37 mouse cellular contexts compared by ENCODE assay signal in genomic region chr3:107927841-107928240, GRCm38 (mm10). TPM values are rescaled to one million over a fixed set of nuclear protein-coding genes. Genes with fewer than 3 reads are reported as not detected.
A peak's percentile ranks its signal among the peaks of the same experiment; 100 is the strongest.
DNase-seq lines count a peak whose midpoint lies in the region; ATAC-seq lines count a peak whose summit lies in the region.
"Had no signal": no experiment of that assay in that cellular context is flagged by ENCODE, and none has a peak within 500 bp of the region (broad histone marks: within the 10 kb centered on the region; RNA-seq: fewer than 3 reads in every experiment).

No protein-coding gene starts in this region.

- no peak for ATAC-seq in forebrain, embryonic 14.5 days
- ATAC-seq: forebrain, postnatal 0 days; inflammation-experienced regulatory T-cells, adult 6 months had no signal

- no peak overlapping the region for H3K9ac ChIP-seq in forebrain, embryonic 14.5 days (ENCODE audit: low read length)
- H3K9ac ChIP-seq: embryonic facial prominence, embryonic 13.5 days; forebrain, postnatal 0 days; hindbrain, embryonic 14.5 days; limb, embryonic 12.5 days; liver, embryonic 15.5 days; lung, embryonic 14.5 days; neural tube, embryonic 12.5 days had no signal

- H3K27me3 ChIP-seq in forebrain, embryonic 14.5 days (replicated peaks; ENCODE audit: control insufficient read depth, insufficient read depth, low read length), result no peaks in the 10 kb centered on the region
- H3K27me3 ChIP-seq: embryonic facial prominence, embryonic 13.5 days; limb, embryonic 12.5 days; liver, embryonic 15.5 days; neural tube, embryonic 12.5 days had no signal

- H3K4me1 ChIP-seq in forebrain, embryonic 14.5 days (ENCODE audit: control insufficient read depth, insufficient read depth, low read length), result 0 out of 2 replicates have a peak, but pooled peaks cover 3% of the 10 kb centered on the region

- H3K27ac ChIP-seq in forebrain, embryonic 14.5 days (ENCODE audit: low read depth, low read length), result no peak overlapping the region
- H3K27ac ChIP-seq: embryonic facial prominence, embryonic 13.5 days; forebrain, embryonic 10.5 days; hindbrain, embryonic 14.5 days; left cerebral cortex, adult 2 months; limb, embryonic 12.5 days; liver, embryonic 15.5 days; neural tube, embryonic 12.5 days had no signal

- intact Hi-C loops in gastrocnemius, postnatal 14 days (cut with DNase I; ENCODE audit: low total_unique reads), result no loop called here
- intact Hi-C loops in heart, postnatal 10 days (cut with DNase I), result no loop called here

- H3K4me3 ChIP-seq in forebrain, embryonic 14.5 days (ENCODE audit: low read depth, low read length), result no peak overlapping the region
- H3K4me3 ChIP-seq: embryonic facial prominence, embryonic 13.5 days; forebrain, embryonic 10.5 days; left cerebral cortex, adult 2 months; limb, embryonic 12.5 days; liver, embryonic 15.5 days; neural tube, embryonic 12.5 days had no signal

- no peaks in the 10 kb centered on the region for H3K36me3 ChIP-seq in forebrain, embryonic 14.5 days (ENCODE audit: control insufficient read depth, insufficient read depth, low read length)
- H3K36me3 ChIP-seq: embryonic facial prominence, embryonic 13.5 days; forebrain, embryonic 10.5 days; G1E; limb, embryonic 12.5 days; liver, embryonic 15.5 days; neural tube, embryonic 12.5 days had no signal

- 76% methylated on average over 3 of the region's 3 CpGs for WGBS in forebrain, embryonic 14.5 days

- no peak overlapping the region for H3K4me2 ChIP-seq in forebrain, embryonic 14.5 days (ENCODE audit: low read length)
- H3K4me2 ChIP-seq: embryonic facial prominence, embryonic 13.5 days; heart, embryonic 11.5 days; hindbrain, embryonic 14.5 days; limb, embryonic 12.5 days; liver, embryonic 15.5 days; lung, embryonic 14.5 days; neural tube, embryonic 12.5 days had no signal

- no peaks in the 10 kb centered on the region for H3K9me3 ChIP-seq in forebrain, embryonic 14.5 days (replicated peaks; ENCODE audit: control insufficient read depth, low read length)
- H3K9me3 ChIP-seq: embryonic facial prominence, embryonic 13.5 days; forebrain, embryonic 10.5 days; G1E; limb, embryonic 12.5 days; liver, embryonic 15.5 days; neural tube, embryonic 12.5 days had no signal

- peak; percentile 57 to 78 for DNase-seq in adrenal gland, adult (ENCODE audit: inconsistent age in 2 of 2, low spot score in 1 of 2)
- no peak for DNase-seq in adrenal gland, postnatal 10 days
- peak; percentile 1 for DNase-seq in gastrocnemius, postnatal 14 days
- DNase-seq in gastrocnemius, adult 18-20 months (ENCODE audit: low spot score), result no peak
- DNase-seq in 3T3-L1 (ENCODE audit: low read depth, low spot score), result peak; percentile 53
- DNase-seq in brain, adult 2 months (ENCODE audit: low read depth, low spot score), result peak; percentile 71
- no peak for DNase-seq in heart, postnatal 10 days
- no peak for DNase-seq in forebrain, embryonic 14.5 days (ENCODE audit: low spot score)
- DNase-seq: cerebellum, adult 18-20 months; cerebellum, postnatal 10 days; forebrain, postnatal 0 days; gastrocnemius, postnatal 36 days; heart, adult 18-20 months; heart, postnatal 4 days; kidney, adult 11 months; kidney, postnatal 14 days; lung, embryonic 14.5 days; lung, postnatal 14 days; midbrain, embryonic 14.5 days; retina, postnatal 1 day; right cerebral cortex, postnatal 25 days; thymus, postnatal 25 days had no signal

RNA-seq across cellular contexts. Expression of gene Gstm7, which starts 3.8 kb away (rescaled TPM):
- 10 to 100 TPM; 43.1 to 44.0 TPM for total RNA-seq in adrenal gland, postnatal 10 days (2021)
- 10 to 100 TPM; 14.4 to 15.3 TPM for total RNA-seq in gastrocnemius, postnatal 14 days (2021)
- 10 to 100 TPM; 12.8 to 14.7 TPM for total RNA-seq in gastrocnemius, adult 18-20 months (2021)
- total RNA-seq in heart, postnatal 10 days (2021), result 10 to 100 TPM; 17.3 to 19.7 TPM
- polyA plus RNA-seq in forebrain, embryonic 14.5 days (2014; fragmentation: Nextera tagmentation; extraction: Ambion mirVana), result 92.7 and 102 TPM in 2 replicates
- total RNA-seq: G1E had no signal
- polyA plus RNA-seq: G1E had no signal

RNA-seq across cellular contexts. Expression of gene Gstm6, which starts 15.7 kb away (rescaled TPM):
- total RNA-seq in adrenal gland, postnatal 10 days (2021), result 1 to 10 TPM; 3.9 to 5.6 TPM
- total RNA-seq in gastrocnemius, postnatal 14 days (2021), result 1 to 10 TPM in 1 of 2 experiments, under 1 TPM in 1; 0.95 to 1.0 TPM
- under 1 TPM; 0.45 to 0.46 TPM for total RNA-seq in gastrocnemius, adult 18-20 months (2021)
- 1 to 10 TPM in 1 of 2 experiments, under 1 TPM in 1; 0.87 to 1.4 TPM for total RNA-seq in heart, postnatal 10 days (2021)
- 13.1 and 13.3 TPM in 2 replicates for polyA plus RNA-seq in forebrain, embryonic 14.5 days (2014; fragmentation: Nextera tagmentation; extraction: Ambion mirVana)
- total RNA-seq: common myeloid progenitor, adult 5-6 weeks had no signal
- polyA plus RNA-seq: G1E; inflammation-experienced regulatory T-cells, adult 6 months had no signal

RNA-seq across cellular contexts. Expression of gene Gstm5, which starts 32.2 kb away (rescaled TPM):
- 10 to 100 TPM; 30.1 to 32.3 TPM for total RNA-seq in adrenal gland, postnatal 10 days (2021)
- 10 to 100 TPM; 58.5 to 60.1 TPM for total RNA-seq in gastrocnemius, postnatal 14 days (2021)
- 10 to 100 TPM; 86.9 to 93.2 TPM for total RNA-seq in gastrocnemius, adult 18-20 months (2021)
- 10 to 100 TPM; 50.7 to 50.8 TPM for total RNA-seq in heart, postnatal 10 days (2021)
- polyA plus RNA-seq in forebrain, embryonic 14.5 days (2014; fragmentation: Nextera tagmentation; extraction: Ambion mirVana), result 195 and 244 TPM in 2 replicates
- total RNA-seq: G1E had no signal
- polyA plus RNA-seq: G1E had no signal

RNA-seq across cellular contexts. Expression of gene Gstm3, which starts 41.2 kb away (rescaled TPM):
- total RNA-seq in adrenal gland, postnatal 10 days (2021), result under 1 TPM; 0.39 to 0.51 TPM
- total RNA-seq in gastrocnemius, postnatal 14 days (2021), result not detected
- not detected for total RNA-seq in gastrocnemius, adult 18-20 months (2021)
- total RNA-seq in heart, postnatal 10 days (2021), result not detected
- not detected in 2 replicates for polyA plus RNA-seq in forebrain, embryonic 14.5 days (2014; fragmentation: Nextera tagmentation; extraction: Ambion mirVana)
- total RNA-seq: common myeloid progenitor, adult 5-6 weeks; forebrain, postnatal 0 days; G1E; gastrocnemius, postnatal 36 days; heart, adult 18-20 months; heart, postnatal 4 days; layer of hippocampus, postnatal 10 days; left cerebral cortex, adult 2 months; left cerebral cortex, postnatal 25 days had no signal
- polyA plus RNA-seq: brain, embryonic 14.5 days; embryonic facial prominence, embryonic 13.5 days; forebrain, embryonic 10.5 days; forebrain, postnatal 0 days; G1E; hindbrain, embryonic 14.5 days; inflammation-experienced regulatory T-cells, adult 6 months; limb, embryonic 12.5 days; midbrain, embryonic 14.5 days; neural tube, embryonic 12.5 days had no signal

RNA-seq across cellular contexts. Expression of gene Eps8l3, which starts 50.8 kb away (rescaled TPM):
- not detected for total RNA-seq in adrenal gland, postnatal 10 days (2021)
- total RNA-seq in gastrocnemius, postnatal 14 days (2021), result not detected
- not detected for total RNA-seq in gastrocnemius, adult 18-20 months (2021)
- not detected for total RNA-seq in heart, postnatal 10 days (2021)
- polyA plus RNA-seq in forebrain, embryonic 14.5 days (2014; fragmentation: Nextera tagmentation; extraction: Ambion mirVana), result not detected in 2 replicates
- total RNA-seq: common myeloid progenitor, adult 5-6 weeks; forebrain, postnatal 0 days; G1E; gastrocnemius, postnatal 36 days; heart, adult 18-20 months; heart, postnatal 4 days; layer of hippocampus, postnatal 10 days; left cerebral cortex, adult 2 months; left cerebral cortex, postnatal 25 days had no signal
- polyA plus RNA-seq: brain, embryonic 14.5 days; embryonic facial prominence, embryonic 13.5 days; forebrain, embryonic 10.5 days; forebrain, postnatal 0 days; G1E; heart, embryonic 11.5 days; hindbrain, embryonic 14.5 days; inflammation-experienced regulatory T-cells, adult 6 months; kidney, embryonic 14.5 days; limb, embryonic 12.5 days; liver, embryonic 15.5 days; lung, embryonic 14.5 days; midbrain, embryonic 14.5 days; neural tube, embryonic 12.5 days had no signal

Comparison
In these comparisons a context has a peak if more than half of its experiments do, and no peak if none do; other contexts are left out.
1. DNase-seq: peak in adrenal gland, adult (2 of 2), gastrocnemius, postnatal 14 days (single experiment), 3T3-L1 (single experiment) and brain, adult 2 months (single experiment); none in adrenal gland, postnatal 10 days (single experiment), gastrocnemius, adult 18-20 months (single experiment), heart, postnatal 10 days (0 of 2) and forebrain, embryonic 14.5 days (single experiment).